Mouse (Mus musculus): ENCODE measurements around the gene Ppp2r2c. TPM values are rescaled to one million over a fixed set of nuclear protein-coding genes. Genes with fewer than 3 reads are reported as not detected.

Ppp2r2c gene
- polyA plus RNA-seq, 1 experiment from 2014 or later: 64.1 TPM

- 71% methylated on average over 1 of the region's 1 CpGs for WGBS
- ATAC-seq (ENCODE audit: low read depth): no peak
- H3K27ac ChIP-seq (ENCODE audit: low read depth, low read length): no peak overlapping the region
- H3K4me2 ChIP-seq (ENCODE audit: low read depth, low read length): no peak overlapping the region
- no peak overlapping the region for H3K9ac ChIP-seq (replicated peaks; ENCODE audit: low read depth, low read length)
- no peaks in the 10 kb centered on the region for H3K27me3 ChIP-seq (ENCODE audit: control insufficient read depth, insufficient read depth, low read length)
- no peak overlapping the region for H3K4me3 ChIP-seq (ENCODE audit: low read depth, low read length)
- H3K9me3 ChIP-seq (ENCODE audit: control insufficient read depth, low read length): no peaks in the 10 kb centered on the region
- H3K36me3 ChIP-seq (ENCODE audit: control insufficient read depth, insufficient read depth, low read length): no peaks in the 10 kb centered on the region
- H3K4me1 ChIP-seq (ENCODE audit: control insufficient read depth, insufficient read depth, low read length): peaks cover 15% of the 10 kb centered on the region
Observed at GRCm38 (mm10) chr5:36921871-36922270, 53.6 kb downstream of the Ppp2r2c start.

DNA sequence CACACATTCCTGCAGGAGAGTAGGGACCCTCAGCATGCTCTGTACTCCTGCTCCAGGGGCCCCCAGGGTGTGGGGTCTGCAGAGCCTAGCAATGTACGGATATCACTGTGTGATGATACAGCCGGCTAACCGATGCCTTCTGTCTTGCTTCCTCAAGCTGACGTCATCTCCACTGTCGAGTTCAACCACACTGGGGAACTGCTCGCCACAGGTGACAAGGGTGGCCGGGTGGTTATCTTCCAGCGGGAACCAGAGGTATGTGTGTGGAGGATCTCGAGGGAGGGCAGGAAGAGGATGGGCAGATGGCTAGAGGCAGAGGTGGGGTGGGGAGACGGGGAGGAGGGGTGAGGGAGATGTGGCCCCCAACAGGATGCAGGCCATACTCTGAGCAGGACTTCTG, 54.5 kb downstream of the Ppp2r2c start:
- 79% methylated on average over 10 of the region's 10 CpGs for WGBS
- no peak overlapping the region for H3K9ac ChIP-seq (replicated peaks; ENCODE audit: low read depth, low read length)
- H3K4me1 ChIP-seq (ENCODE audit: control insufficient read depth, insufficient read depth, low read length): peaks cover 15% of the 10 kb centered on the region
- no peak for ATAC-seq (ENCODE audit: low read depth)
- no peak overlapping the region for H3K4me2 ChIP-seq (ENCODE audit: low read depth, low read length)
- H3K36me3 ChIP-seq (ENCODE audit: control insufficient read depth, insufficient read depth, low read length): no peaks in the 10 kb centered on the region
- H3K27me3 ChIP-seq (ENCODE audit: control insufficient read depth, insufficient read depth, low read length): no peaks in the 10 kb centered on the region
- no peak overlapping the region for H3K4me3 ChIP-seq (ENCODE audit: low read depth, low read length)
- no peak overlapping the region for H3K27ac ChIP-seq (ENCODE audit: low read depth, low read length)
- H3K9me3 ChIP-seq (ENCODE audit: control insufficient read depth, low read length): no peaks in the 10 kb centered on the region

DNA sequence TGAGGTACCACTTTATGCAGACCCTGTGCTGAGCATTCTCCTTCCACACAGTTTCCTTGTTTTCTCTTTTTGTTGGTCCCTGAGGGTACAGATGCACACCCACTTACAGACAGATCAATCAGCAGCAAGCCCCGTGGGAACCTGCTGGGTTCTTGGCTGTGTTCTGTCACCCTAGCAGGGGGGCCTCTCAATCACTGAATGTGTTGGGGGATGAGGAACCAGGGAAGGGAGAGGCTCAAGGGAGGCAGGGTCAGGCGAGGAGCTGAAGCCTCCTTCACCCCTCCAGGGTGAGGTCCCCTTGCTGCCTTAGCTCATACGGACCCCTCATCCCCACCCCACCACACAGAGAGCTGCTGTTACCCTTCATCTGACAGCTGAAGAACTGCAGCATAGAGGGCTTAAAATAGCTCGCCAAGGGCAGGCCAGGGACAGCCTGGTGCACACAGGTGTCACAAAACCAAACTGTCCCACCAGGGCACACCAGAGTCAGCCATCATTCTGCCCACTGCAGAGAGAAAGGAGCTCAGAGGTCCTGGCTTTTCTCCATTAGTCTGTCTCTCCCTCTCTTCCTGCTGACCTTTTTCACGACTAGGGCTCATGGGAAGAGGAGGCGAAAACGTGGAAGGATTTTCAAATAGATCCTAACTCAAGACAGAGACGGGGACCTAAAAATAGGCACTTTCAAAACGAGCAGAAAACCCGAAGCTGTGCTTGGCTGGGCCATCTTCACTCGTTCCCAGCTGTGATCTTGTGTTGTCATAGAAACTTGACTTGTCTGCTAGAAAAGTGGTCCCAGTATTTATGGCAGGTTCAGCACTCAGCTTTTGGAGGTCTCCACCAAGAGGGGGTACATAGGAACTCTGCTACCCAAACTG, 55.8 kb downstream of the Ppp2r2c start:
- no peak overlapping the region for H3K4me2 ChIP-seq (ENCODE audit: low read depth, low read length)
- no peak overlapping the region for H3K4me3 ChIP-seq (ENCODE audit: low read depth, low read length)
- no peak overlapping the region for H3K9ac ChIP-seq (replicated peaks; ENCODE audit: low read depth, low read length)
- H3K27ac ChIP-seq (ENCODE audit: low read depth, low read length): 0 out of 2 replicates have a peak overlapping the region, but pooled peaks have one; percentile 8
- H3K27me3 ChIP-seq (ENCODE audit: control insufficient read depth, insufficient read depth, low read length): no peaks in the 10 kb centered on the region
- WGBS: 41% methylated on average over 11 of the region's 11 CpGs
- H3K4me1 ChIP-seq (ENCODE audit: control insufficient read depth, insufficient read depth, low read length): peaks cover 9% of the 10 kb centered on the region
- H3K36me3 ChIP-seq (ENCODE audit: control insufficient read depth, insufficient read depth, low read length): no peaks in the 10 kb centered on the region
- no peaks in the 10 kb centered on the region for H3K9me3 ChIP-seq (ENCODE audit: control insufficient read depth, low read length)
- no peak for ATAC-seq (ENCODE audit: low read depth)

DNA sequence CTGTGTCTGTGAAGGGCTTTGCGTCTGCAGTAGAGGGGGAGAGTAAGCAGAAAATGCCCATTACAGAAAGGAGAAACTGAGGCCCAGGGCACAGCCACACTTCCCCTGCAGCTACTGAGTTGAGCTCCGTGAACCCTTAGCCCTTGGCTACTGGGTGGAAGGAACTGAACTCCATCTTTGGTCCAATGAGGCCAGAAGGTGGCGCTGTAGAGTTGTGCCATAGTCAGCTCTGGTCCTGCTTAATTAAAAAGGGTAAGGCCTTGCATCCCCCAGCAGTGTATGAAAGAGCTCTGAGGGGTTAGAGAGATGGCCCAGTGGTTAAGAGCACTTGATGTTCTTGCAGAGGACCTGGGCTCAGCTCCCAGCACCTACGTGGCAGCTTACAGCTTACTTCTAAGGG, 60.4 kb downstream of the Ppp2r2c start:
- no peak for ATAC-seq (ENCODE audit: low read depth)
- Histone ChIP-seq H3K36me3 (ENCODE audit: control insufficient read depth, insufficient read depth, low read length) (no peaks in the 10 kb centered on the region), H3K4me1 (ENCODE audit: control insufficient read depth, insufficient read depth, low read length) (0 out of 2 replicates have a peak, but pooled peaks cover 4% of the 10 kb centered on the region), H3K4me3 (ENCODE audit: low read depth, low read length) (no peak overlapping the region), H3K9me3 (ENCODE audit: control insufficient read depth, low read length) (no peaks in the 10 kb centered on the region), H3K27me3 (ENCODE audit: control insufficient read depth, insufficient read depth, low read length) (no peaks in the 10 kb centered on the region), H3K27ac (ENCODE audit: low read depth, low read length) (no peak overlapping the region), H3K9ac (replicated peaks; ENCODE audit: low read depth, low read length) (no peak overlapping the region), H3K4me2 (ENCODE audit: low read depth, low read length) (no peak overlapping the region)
- 53% methylated on average over 4 of the region's 4 CpGs for WGBS

DNA sequence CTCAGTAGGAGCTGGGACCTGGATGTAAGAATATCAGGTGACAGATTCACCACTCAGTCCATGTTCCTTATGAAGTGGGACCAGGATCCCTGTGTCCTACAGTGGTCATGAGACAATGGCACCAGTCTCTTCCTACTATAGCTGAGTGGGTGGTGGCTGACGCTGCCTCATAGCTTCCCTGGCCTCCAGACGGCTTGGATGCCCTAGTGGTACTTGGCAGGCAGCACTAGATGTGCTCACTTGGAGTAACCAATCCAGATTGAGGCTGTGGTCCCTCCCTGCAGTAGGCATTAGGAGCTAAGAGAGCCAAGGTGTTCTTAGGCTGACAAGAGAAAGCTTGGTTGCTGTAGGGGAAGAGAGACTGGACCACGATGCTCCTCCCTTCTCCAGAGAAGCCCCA, 61.1 kb downstream of the Ppp2r2c start:
- no peak overlapping the region for H3K4me2 ChIP-seq (ENCODE audit: low read depth, low read length)
- no peak overlapping the region for H3K9ac ChIP-seq (replicated peaks; ENCODE audit: low read depth, low read length)
- H3K9me3 ChIP-seq (ENCODE audit: control insufficient read depth, low read length): no peaks in the 10 kb centered on the region
- H3K36me3 ChIP-seq (ENCODE audit: control insufficient read depth, insufficient read depth, low read length): no peaks in the 10 kb centered on the region
- no peak overlapping the region for H3K27ac ChIP-seq (ENCODE audit: low read depth, low read length)
- no peaks in the 10 kb centered on the region for H3K27me3 ChIP-seq (ENCODE audit: control insufficient read depth, insufficient read depth, low read length)
- no peaks in the 10 kb centered on the region for H3K4me1 ChIP-seq (ENCODE audit: control insufficient read depth, insufficient read depth, low read length)
- no peak for ATAC-seq (ENCODE audit: low read depth)
- H3K4me3 ChIP-seq (ENCODE audit: low read depth, low read length): no peak overlapping the region
- 76% methylated on average over 3 of the region's 3 CpGs for WGBS

DNA sequence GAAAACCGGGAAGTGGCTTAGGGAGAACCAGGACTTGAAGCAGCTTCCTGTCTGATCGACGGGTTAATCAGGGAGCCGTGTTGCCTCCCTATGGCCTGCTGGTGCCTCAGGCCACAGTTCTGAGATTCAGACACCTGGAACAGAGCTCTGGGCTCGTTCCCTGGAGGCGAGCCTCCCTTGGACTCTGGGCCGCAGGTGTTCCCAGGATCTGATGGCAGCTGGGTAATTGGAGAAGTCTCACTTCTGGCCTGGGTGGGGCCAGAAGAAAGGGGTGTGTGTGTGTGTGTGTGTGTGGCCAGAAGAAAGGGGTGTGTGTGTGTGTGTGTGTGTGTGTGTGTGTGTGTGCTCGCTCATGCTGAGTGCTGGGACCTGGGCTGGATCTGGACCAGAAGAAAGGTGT, 65.1 kb downstream of the Ppp2r2c start:
- WGBS: 76% methylated on average over 7 of the region's 8 CpGs
- Histone ChIP-seq H3K4me2 (ENCODE audit: low read depth, low read length) (no peak overlapping the region), H3K27me3 (ENCODE audit: control insufficient read depth, insufficient read depth, low read length) (no peaks in the 10 kb centered on the region), H3K27ac (ENCODE audit: low read depth, low read length) (no peak overlapping the region), H3K9me3 (ENCODE audit: control insufficient read depth, low read length) (no peaks in the 10 kb centered on the region), H3K9ac (replicated peaks; ENCODE audit: low read depth, low read length) (no peak overlapping the region), H3K4me3 (ENCODE audit: low read depth, low read length) (no peak overlapping the region), H3K36me3 (ENCODE audit: control insufficient read depth, insufficient read depth, low read length) (no peaks in the 10 kb centered on the region), H3K4me1 (ENCODE audit: control insufficient read depth, insufficient read depth, low read length) (peaks cover 9% of the 10 kb centered on the region; the same call in 1 of the 2 replicates)
- no peak for ATAC-seq (ENCODE audit: low read depth)

DNA sequence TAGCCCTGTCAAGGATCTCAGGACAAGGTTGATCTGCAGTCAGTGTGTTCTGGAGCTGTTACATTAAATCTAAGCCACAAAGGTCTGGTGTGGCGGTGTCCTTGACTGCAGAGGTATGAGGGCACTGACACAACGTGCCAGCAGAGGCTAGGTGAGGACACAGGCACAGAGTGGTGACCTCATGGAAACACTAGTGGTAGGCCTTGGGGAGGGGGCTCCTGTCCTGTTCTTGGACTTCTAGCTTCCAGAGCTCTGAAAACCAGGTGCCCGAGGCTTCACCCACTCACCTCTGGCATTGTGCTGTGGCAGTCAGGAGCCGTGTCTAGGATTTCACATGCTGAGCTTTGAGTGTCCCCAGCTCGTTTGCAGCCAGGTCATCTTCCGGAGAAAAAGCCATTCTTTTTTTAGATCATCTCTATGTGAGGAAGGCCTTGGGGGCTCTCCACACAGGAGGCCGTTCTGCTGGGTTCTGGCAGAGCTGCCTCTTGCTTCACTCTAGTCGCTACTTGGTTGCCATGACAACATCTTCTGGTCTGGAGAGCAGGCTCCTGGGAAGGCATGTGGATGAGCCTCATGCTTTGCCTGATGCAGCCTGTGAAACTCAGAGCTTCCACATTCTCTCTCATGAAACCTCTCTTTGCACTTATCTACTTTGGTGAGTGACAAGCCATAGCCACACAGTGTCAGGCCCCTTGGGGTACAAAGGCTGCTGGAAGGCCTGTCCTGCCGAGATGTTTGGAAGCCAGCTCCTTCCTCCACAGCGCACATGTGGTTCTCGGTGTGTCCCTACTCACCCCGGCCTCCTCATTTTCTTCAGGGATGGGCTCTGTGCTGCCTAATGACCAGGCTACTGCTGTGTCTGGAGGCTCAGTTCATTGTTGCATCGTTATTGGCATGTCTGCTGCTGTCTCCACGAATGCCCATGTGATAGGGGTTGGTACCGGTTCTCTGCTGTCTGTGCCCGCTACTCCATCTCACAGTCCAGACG, 67.5 kb downstream of the Ppp2r2c start:
- H3K36me3 ChIP-seq (ENCODE audit: control insufficient read depth, insufficient read depth, low read length): no peaks in the 10 kb centered on the region; the same call in 1 of the 2 replicates
- H3K4me3 ChIP-seq (ENCODE audit: low read depth, low read length): no peak overlapping the region
- peaks cover 9% of the 10 kb centered on the region; the same call in 1 of the 2 replicates for H3K4me1 ChIP-seq (ENCODE audit: control insufficient read depth, insufficient read depth, low read length)
- no peaks in the 10 kb centered on the region for H3K27me3 ChIP-seq (ENCODE audit: control insufficient read depth, insufficient read depth, low read length)
- no peak overlapping the region for H3K4me2 ChIP-seq (ENCODE audit: low read depth, low read length)
- ATAC-seq (ENCODE audit: low read depth): peak; percentile 90
- 58% methylated on average over 17 of the region's 17 CpGs for WGBS
- peak overlapping the region; percentile 53; the same call in 1 of the 2 replicates for H3K27ac ChIP-seq (ENCODE audit: low read depth, low read length)
- no peak overlapping the region for H3K9ac ChIP-seq (replicated peaks; ENCODE audit: low read depth, low read length)
- H3K9me3 ChIP-seq (ENCODE audit: control insufficient read depth, low read length): no peaks in the 10 kb centered on the region

DNA sequence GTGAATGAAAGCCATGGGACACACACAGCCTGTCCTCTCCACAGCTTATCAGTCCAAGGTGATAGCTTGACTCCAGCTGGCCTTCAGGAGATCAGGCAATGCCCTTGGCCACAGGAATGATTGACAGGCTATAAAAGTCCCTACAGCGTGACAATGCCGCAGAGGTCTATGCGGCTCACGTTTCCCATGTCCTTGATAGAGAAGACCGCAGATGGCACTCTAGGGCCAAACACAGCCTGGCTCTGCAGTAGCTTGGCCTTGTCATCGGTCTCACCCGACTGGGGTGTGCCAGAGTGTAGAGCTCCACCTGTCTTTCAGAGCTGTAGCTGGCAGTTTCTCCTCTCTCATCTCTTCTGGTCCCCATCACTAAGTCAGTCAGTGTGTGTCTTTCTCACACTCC, 68.2 kb downstream of the Ppp2r2c start:
- peaks cover 9% of the 10 kb centered on the region; the same call in 1 of the 2 replicates for H3K4me1 ChIP-seq (ENCODE audit: control insufficient read depth, insufficient read depth, low read length)
- H3K4me2 ChIP-seq (ENCODE audit: low read depth, low read length): no peak overlapping the region
- no peaks in the 10 kb centered on the region for H3K9me3 ChIP-seq (ENCODE audit: control insufficient read depth, low read length)
- no peaks in the 10 kb centered on the region; the same call in 1 of the 2 replicates for H3K36me3 ChIP-seq (ENCODE audit: control insufficient read depth, insufficient read depth, low read length)
- H3K27ac ChIP-seq (ENCODE audit: low read depth, low read length): 0 out of 2 replicates have a peak overlapping the region, but pooled peaks have one; percentile 53
- WGBS: 81% methylated on average over 7 of the region's 7 CpGs
- H3K4me3 ChIP-seq (ENCODE audit: low read depth, low read length): no peak overlapping the region
- no peak overlapping the region for H3K9ac ChIP-seq (replicated peaks; ENCODE audit: low read depth, low read length)
- ATAC-seq (ENCODE audit: low read depth): peak; percentile 12; the same call in 1 of the 2 replicates
- H3K27me3 ChIP-seq (ENCODE audit: control insufficient read depth, insufficient read depth, low read length): no peaks in the 10 kb centered on the region

All from neural tube, embryonic 14.5 days (tissue).